Mouse (Mus musculus) thymus, adult 2 months (tissue): ENCODE data around the gene Frmd7. TPM values are rescaled to one million over a fixed set of nuclear protein-coding genes. Genes with fewer than 3 reads are reported as not detected.

Experiments
- DNase-seq: peaks from one replicate; pipeline ENCODE4 v3.0.0; 2021
- H3K27ac ChIP-seq: fragments of 200-500 bp; 2 replicates; pipeline ENCODE4 v1.5.1; 2012; ENCODE audit warnings: low read length, control low read depth; ENCODE audit not compliant: control insufficient read depth, insufficient read depth
- H3K27me3 ChIP-seq: fragments of 200-500 bp; 2 replicates; pipeline ENCODE4 v1.6.1; 2012; ENCODE audit warnings: mild to moderate bottlenecking, low read length, moderate library complexity, mixed read lengths; ENCODE audit not compliant: control insufficient read depth, insufficient read depth
- H3K36me3 ChIP-seq: fragments of 200-500 bp; 2 replicates; pipeline ENCODE4 v1.6.1; 2012; ENCODE audit warnings: mild to moderate bottlenecking, low read length, moderate library complexity; ENCODE audit not compliant: control insufficient read depth, insufficient read depth
- H3K4me1 ChIP-seq: fragments of 200-500 bp; replicated peaks from 2 replicates; pipeline ENCODE4 v1.6.1; 2012; ENCODE audit warnings: low read length; ENCODE audit not compliant: control insufficient read depth, insufficient read depth
- H3K4me3 ChIP-seq: fragments of 200-500 bp; 2 replicates; pipeline ENCODE4 v1.5.1; 2012; ENCODE audit warnings: mild to moderate bottlenecking, low read length, control low read depth, moderate library complexity; ENCODE audit not compliant: control insufficient read depth, insufficient read depth
- CTCF ChIP-seq: fragments of 200-500 bp; IDR thresholded peaks from 2 replicates; pipeline ENCODE4 v1.5.1; 2012; ENCODE audit warnings: mild to moderate bottlenecking, control low read depth, low read length, moderate library complexity, borderline replicate concordance; ENCODE audit not compliant: control insufficient read depth, poor library complexity, insufficient read depth; ENCODE audit errors: extremely low read depth
- POLR2A ChIP-seq: fragments of 200-500 bp; IDR thresholded peaks from 2 replicates; pipeline ENCODE4 v1.6.1; 2012; ENCODE audit warnings: mild to moderate bottlenecking, low read length, control low read depth, moderate library complexity; ENCODE audit not compliant: control insufficient read depth, poor library complexity, insufficient read depth; ENCODE audit errors: extremely low read depth
- WGBS: fragments of 180-500 bp; shearing (Covaris S2); methylation state at CpG from one replicate; pipeline ENCODE4 v1.1.7; 2018; 5-methylcytosine and 5-hydroxymethylcytosine counted together
- polyA plus RNA-seq: library from polyadenylated mRNA; depleted of rRNA; stranded (reverse); fragments of >200 nt; gene quantifications from 2 replicates; pipeline ENCODE4 v1.2.3, GENCODE M21; 2012

The Frmd7 gene
- polyA plus RNA-seq, 1 experiment = 0.16 TPM

DNA sequence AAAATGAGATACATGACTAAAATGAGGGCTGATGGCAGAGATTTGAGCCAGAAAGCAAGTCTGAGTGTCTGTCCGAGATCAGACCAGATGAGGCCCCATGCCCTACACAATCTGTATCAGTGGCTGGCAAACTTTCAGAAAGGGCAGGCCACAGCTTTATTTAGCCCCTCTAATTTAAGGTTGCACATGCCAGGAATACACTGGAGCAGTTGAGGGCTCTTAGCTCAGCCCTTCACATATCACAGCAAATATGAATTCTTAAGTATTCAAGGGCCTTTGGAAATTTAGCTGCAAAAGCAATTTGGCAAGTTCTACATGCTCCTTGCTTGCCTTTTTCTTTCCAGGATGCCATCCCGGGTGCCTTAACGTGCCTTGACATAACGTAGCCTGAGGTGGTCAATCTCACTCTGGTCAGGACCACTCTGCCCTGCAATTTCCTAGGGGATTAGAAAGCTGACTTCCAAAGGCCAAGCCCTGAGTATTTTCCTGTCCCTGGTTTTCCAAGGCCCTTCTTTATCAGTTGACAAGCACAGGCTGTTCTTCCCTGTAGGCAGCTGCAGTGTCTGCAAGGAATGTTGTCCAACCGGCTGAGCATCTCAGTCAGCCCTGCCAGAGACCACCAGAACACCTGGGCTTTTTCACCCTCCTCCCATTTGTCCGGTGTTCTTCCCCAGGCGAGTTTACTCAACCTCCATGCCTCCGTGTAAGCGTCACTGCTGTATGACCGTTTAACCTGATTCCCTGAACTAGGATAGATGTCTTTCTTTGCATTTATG lies 25.8 kb upstream of the Frmd7 start:
- 89% methylated on average over 10 of the region's 10 CpGs for WGBS
- no peak for TF ChIP-seq POLR2A
- TF ChIP-seq CTCF = no peak
- Histone ChIP-seq H3K27ac (no peak overlapping the region), H3K4me1 (no peaks in the 10 kb centered on the region), H3K36me3 (no peaks in the 10 kb centered on the region), H3K4me3 (no peak overlapping the region), H3K27me3 (no peaks in the 10 kb centered on the region)
- no peak for DNase-seq

DNA sequence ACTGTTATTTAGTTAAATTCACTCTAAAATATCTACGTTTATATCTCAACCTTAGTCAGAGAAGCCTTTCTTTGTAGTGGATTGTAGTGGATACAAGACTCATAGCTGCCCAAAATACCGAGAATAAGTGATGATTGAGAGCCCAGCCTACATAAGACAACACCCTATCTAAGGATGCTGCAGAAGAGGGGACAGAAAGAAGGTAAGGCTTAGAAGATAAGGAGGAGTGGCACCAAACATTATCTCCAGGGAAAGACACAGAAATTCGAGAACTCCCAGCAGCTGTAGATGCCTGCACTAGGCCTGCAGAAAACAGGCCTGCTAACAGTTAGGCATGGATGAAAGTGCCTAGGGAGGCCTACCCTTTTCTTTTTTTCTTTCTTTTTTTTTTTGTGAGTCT lies 22.6 kb upstream of the Frmd7 start:
- H3K4me3 ChIP-seq = no peak overlapping the region
- no peak overlapping the region for H3K27ac ChIP-seq
- 98% methylated on average over 3 of the region's 3 CpGs for WGBS
- H3K36me3 ChIP-seq = no peaks in the 10 kb centered on the region
- DNase-seq = no peak
- no peaks in the 10 kb centered on the region for H3K4me1 ChIP-seq
- TF ChIP-seq CTCF (no peak), POLR2A (no peak)
- no peaks in the 10 kb centered on the region for H3K27me3 ChIP-seq

DNA sequence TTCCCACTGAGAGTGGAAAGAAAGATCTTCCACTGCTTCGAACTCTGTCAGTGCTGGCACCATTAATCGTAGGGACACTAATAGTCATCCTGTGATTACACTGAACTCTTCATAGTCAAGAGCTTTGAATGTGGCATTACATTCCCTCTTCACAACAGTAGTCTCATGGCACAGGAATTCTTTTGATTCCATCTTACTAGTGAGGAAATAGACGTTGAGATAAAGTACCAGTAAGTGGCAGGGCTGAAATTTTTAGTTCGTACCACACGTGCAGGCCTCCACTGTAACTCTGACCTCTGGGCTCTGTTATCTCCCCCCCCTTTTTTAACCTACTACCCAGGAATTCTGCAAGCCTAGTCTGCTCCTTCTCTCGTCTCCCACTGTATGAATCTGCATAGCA lies 20.4 kb upstream of the Frmd7 start:
- DNase-seq = no peak
- TF ChIP-seq CTCF = no peak
- TF ChIP-seq POLR2A = no peak
- no peak overlapping the region for H3K27ac ChIP-seq
- H3K27me3 ChIP-seq = no peaks in the 10 kb centered on the region
- no peak overlapping the region for H3K4me3 ChIP-seq
- H3K36me3 ChIP-seq = no peaks in the 10 kb centered on the region
- H3K4me1 ChIP-seq = no peaks in the 10 kb centered on the region
- WGBS = 89% methylated on average over 6 of the region's 6 CpGs

DNA sequence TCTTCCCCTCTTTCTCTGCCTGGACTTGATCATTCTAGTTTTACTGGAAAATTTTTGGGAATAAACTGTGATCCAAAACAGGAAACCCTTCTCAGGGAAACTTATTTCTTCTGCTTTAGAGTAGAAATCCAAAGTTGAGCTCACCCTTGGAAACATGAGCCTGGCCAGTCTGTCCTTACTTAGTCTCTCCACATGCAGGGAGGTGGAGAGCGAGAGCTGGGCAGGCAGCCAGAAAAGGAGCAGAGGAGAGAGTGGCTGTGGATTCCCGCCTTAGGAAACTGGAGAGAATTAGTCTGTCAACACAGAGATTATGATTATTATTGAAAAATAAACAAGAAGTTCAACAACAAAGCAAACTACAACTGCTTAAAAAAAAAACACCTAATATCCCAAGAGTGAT lies 6.1 kb upstream of the Frmd7 start:
- WGBS = 82% methylated on average over 2 of the region's 2 CpGs
- H3K27ac ChIP-seq = no peak overlapping the region
- no peak for TF ChIP-seq CTCF
- no peak for TF ChIP-seq POLR2A

GRCm38 (mm10) chrX:50948116-50948515 lies 5.6 kb upstream of the Frmd7 start:
- TF ChIP-seq CTCF (no peak), POLR2A (no peak)
- Histone ChIP-seq H3K27me3 (no peaks in the 10 kb centered on the region), H3K4me1 (no peaks in the 10 kb centered on the region), H3K27ac (no peak overlapping the region), H3K4me3 (no peak overlapping the region), H3K36me3 (no peaks in the 10 kb centered on the region)
- DNase-seq = no peak
- 97% methylated on average over 4 of the region's 4 CpGs for WGBS

More for the DNA sequence above, 6.1 kb upstream of the Frmd7 start:
- Histone ChIP-seq H3K27me3 (no peaks in the 10 kb centered on the region), H3K36me3 (no peaks in the 10 kb centered on the region), H3K4me1 (no peaks in the 10 kb centered on the region), H3K4me3 (no peak overlapping the region)
- DNase-seq = no peak

GRCm38 (mm10) chrX:50937117-50937516 lies 5.4 kb downstream of the Frmd7 start:
- Histone ChIP-seq H3K36me3 (no peaks in the 10 kb centered on the region), H3K27me3 (no peaks in the 10 kb centered on the region), H3K4me3 (no peak overlapping the region), H3K27ac (no peak overlapping the region), H3K4me1 (no peaks in the 10 kb centered on the region)
- 91% methylated on average over 3 of the region's 3 CpGs for WGBS
- no peak for DNase-seq
- no peak for TF ChIP-seq CTCF
- TF ChIP-seq POLR2A = no peak

GRCm38 (mm10) chrX:50930309-50930708 lies 12.2 kb downstream of the Frmd7 start:
- Histone ChIP-seq H3K27me3 (no peaks in the 10 kb centered on the region), H3K4me1 (peaks cover 5% of the 10 kb centered on the region), H3K27ac (no peak overlapping the region), H3K4me3 (no peak overlapping the region), H3K36me3 (no peaks in the 10 kb centered on the region)
- no peak for DNase-seq
- TF ChIP-seq POLR2A (no peak), CTCF (no peak)
- 14% methylated on average over 3 of the region's 3 CpGs for WGBS
